Mouse (Mus musculus): ENCODE results near the gene Grm3.

Grm3 gene

GRCm38 (mm10) chr5:9724956-9725600 is at the start of gene Grm3:
Grm3 (minus strand) TSS chr5:9725170.
- no peak for DNase-seq

GRCm38 (mm10) chr5:9755751-9756150 is 30.8 kb upstream of the Grm3 start:
- no peak for DNase-seq

GRCm38 (mm10) chr5:9748184-9748583 is 23.2 kb upstream of the Grm3 start:
- no peak for DNase-seq

GRCm38 (mm10) chr5:9744120-9744519 is 19.1 kb upstream of the Grm3 start:
- DNase-seq, result no peak

GRCm38 (mm10) chr5:9725601-9726268 is 765 bp upstream of the Grm3 start:
- DNase-seq, result no peak

- DNase-seq, result no peak
Measured at GRCm38 (mm10) chr5:9724287-9724955, 549 bp downstream of the Grm3 start.

GRCm38 (mm10) chr5:9721136-9721535 is 3.8 kb downstream of the Grm3 start:
- no peak for DNase-seq

- DNase-seq, result no peak
Measured at GRCm38 (mm10) chr5:9716295-9716694, 8.7 kb downstream of the Grm3 start.

GRCm38 (mm10) chr5:9707096-9707495 is 17.9 kb downstream of the Grm3 start:
- DNase-seq, result no peak

- DNase-seq, result no peak
Measured at GRCm38 (mm10) chr5:9703385-9704009, 21.5 kb downstream of the Grm3 start.

- DNase-seq, result no peak
Measured at GRCm38 (mm10) chr5:9702656-9703384, 22.1 kb downstream of the Grm3 start.

- no peak for DNase-seq
Measured at GRCm38 (mm10) chr5:9692333-9692732, 32.6 kb downstream of the Grm3 start.

GRCm38 (mm10) chr5:9690599-9691242 is 34.2 kb downstream of the Grm3 start:
- DNase-seq, result no peak

- DNase-seq, result no peak
Measured at GRCm38 (mm10) chr5:9690192-9690591, 34.8 kb downstream of the Grm3 start.

GRCm38 (mm10) chr5:9683204-9683603 is 41.8 kb downstream of the Grm3 start:
- no peak for DNase-seq

- no peak for DNase-seq
Measured at GRCm38 (mm10) chr5:9669002-9669401, 56.0 kb downstream of the Grm3 start.

GRCm38 (mm10) chr5:9663416-9663815 is 61.6 kb downstream of the Grm3 start:
- DNase-seq, result no peak

- DNase-seq, result no peak
Measured at GRCm38 (mm10) chr5:9661870-9662589, 62.9 kb downstream of the Grm3 start.

GRCm38 (mm10) chr5:9638612-9639011 is 86.4 kb downstream of the Grm3 start:
- DNase-seq, result no peak

GRCm38 (mm10) chr5:9627220-9627619 is 97.8 kb downstream of the Grm3 start:
- DNase-seq, result peak; percentile 25 to 41

GRCm38 (mm10) chr5:9624396-9624795 is 100.6 kb downstream of the Grm3 start:
- no peak for DNase-seq

- no peak for DNase-seq
Measured at GRCm38 (mm10) chr5:9623095-9623459, 101.9 kb downstream of the Grm3 start.
